Mouse (Mus musculus) heart, adult 2 months (tissue): Measurements from ENCODE around the gene Ptprn2.

ENCODE experiments used
- CTCF ChIP-seq: fragments of 200-600 bp; IDR thresholded peaks from 2 replicates; pipeline ENCODE4 v1.8.1; 2022; ENCODE audit warnings: antibody characterized with exemption, mild to moderate bottlenecking, moderate library complexity
- EP300 ChIP-seq: fragments of 200-500 bp; IDR thresholded peaks from 2 replicates; pipeline ENCODE4 v1.6.1; 2011; ENCODE audit warnings: low read depth, low read length, control low read depth; ENCODE audit not compliant: insufficient read depth

GRCm38 (mm10) chr12:117172529-117172884, 687.0 kb downstream of the Ptprn2 start:
- no peak for TF ChIP-seq EP300
- TF ChIP-seq CTCF: no peak
